Mouse (Mus musculus): Measurements from ENCODE around the gene Ptpro. TPM values are rescaled to one million over a fixed set of nuclear protein-coding genes. Genes with fewer than 3 reads are reported as not detected.

Gene Ptpro
- total RNA-seq, 2 experiments from 2014 or later, result 73.7 to 87.0 TPM

DNA sequence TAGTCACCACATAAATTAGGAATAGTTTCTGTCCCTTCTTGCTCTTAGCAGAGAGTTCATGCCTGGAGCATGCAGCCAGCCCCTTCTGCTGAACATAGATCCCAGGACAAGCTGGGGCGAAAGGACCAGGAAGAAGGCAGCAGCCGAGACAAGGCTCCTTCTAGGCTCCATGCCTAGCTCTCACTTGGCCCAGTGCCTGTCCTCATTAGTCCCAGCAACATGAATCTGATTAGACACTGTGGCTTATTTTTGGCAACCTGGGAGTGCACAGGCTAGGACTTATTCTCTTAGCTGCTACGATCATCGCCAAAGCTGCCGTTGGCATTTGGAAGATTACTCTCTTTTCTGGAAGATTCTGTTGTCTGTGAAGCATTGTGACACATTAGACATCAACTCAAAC is 112.6 kb downstream of the Ptpro start:
- peak; percentile 71 to 86 for DNase-seq (ENCODE audit: extremely low spot score in 1 of 2, low spot score in 2 of 2)
- intact Hi-C loops (cut with DNase I), result loop anchor here (10.0 kb wide), 1 partner anchor 110 kb away; the partner anchor contains the start of gene Ptpro

DNA sequence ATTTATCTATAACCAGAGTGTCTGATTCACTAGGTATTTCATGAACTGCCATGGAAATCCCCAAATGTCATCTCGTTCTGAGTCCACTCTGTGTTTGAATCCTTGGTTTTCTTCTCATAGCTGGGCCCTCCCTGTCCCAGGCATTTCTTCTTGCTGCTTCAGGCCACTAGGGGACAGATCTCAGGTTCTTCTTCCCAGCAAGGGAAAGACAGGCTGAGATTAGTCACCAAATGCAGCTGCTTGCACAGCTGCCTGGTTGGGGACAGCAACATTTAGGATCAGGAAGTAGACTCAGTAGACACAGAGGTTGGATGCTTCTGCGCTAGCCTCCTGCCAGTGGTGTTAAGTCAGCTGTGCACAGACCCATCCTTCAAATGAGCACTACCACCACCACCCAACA is 113.5 kb downstream of the Ptpro start:
- no peak for DNase-seq (ENCODE audit: extremely low spot score in 1 of 2, low spot score in 2 of 2)
- intact Hi-C loops (cut with DNase I), result loop anchor here (10.0 kb wide), 1 partner anchor 111 kb away; the partner anchor contains the start of gene Ptpro

- intact Hi-C loops (cut with DNase I), result no loop called here
- no peak for DNase-seq (ENCODE audit: extremely low spot score in 1 of 2, low spot score in 2 of 2)
Measured at GRCm38 (mm10) chr6:137370745-137371144, 118.6 kb downstream of the Ptpro start.

GRCm38 (mm10) chr6:137371455-137371854 is 119.3 kb downstream of the Ptpro start:
- intact Hi-C loops (cut with DNase I), result no loop called here
- no peak for DNase-seq (ENCODE audit: extremely low spot score in 1 of 2, low spot score in 2 of 2)

DNA sequence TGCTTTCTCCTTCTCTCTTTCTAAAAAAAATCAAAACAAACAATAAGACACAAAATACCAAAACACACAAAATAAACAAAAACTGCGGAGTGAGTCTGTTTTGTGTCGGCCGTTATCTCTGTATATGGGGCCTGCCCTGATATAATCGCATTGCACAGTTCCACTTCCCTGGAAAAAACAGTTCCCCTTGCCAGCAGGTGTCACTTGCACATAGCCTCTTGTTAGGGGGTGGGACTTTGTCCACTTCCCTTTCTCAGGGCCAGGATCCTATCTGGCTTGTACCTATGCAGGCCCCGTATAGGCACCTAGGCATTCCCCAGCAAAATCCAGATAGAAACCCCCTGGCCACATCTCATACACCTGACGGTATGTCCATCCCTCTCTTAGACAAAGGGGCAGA is 121.8 kb downstream of the Ptpro start:
- DNase-seq (ENCODE audit: extremely low spot score in 1 of 2, low spot score in 2 of 2), result no peak
- intact Hi-C loops (cut with DNase I), result no loop called here

GRCm38 (mm10) chr6:137382546-137382945 is 130.4 kb downstream of the Ptpro start:
- DNase-seq (ENCODE audit: extremely low spot score in 1 of 2, low spot score in 2 of 2), result no peak
- intact Hi-C loops (cut with DNase I), result no loop called here

DNA sequence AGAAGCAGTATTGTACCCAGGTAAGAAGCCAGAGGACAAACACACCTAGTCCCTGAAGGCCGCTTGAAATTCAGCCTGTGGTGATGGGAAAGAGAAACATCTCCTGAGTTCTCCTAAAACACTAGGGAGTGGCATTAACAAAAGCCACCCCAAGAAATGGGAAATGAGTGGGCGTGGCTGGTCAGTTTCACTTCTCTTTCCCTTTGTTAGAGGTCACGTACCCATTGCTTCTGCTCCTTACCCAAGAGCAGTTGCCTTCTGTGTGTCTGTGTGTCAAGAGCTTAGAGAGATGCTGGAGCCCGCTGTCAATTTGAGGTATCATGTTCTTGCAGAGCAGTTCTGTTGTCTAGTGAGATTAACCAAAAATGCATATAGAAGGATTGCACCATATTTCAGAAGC is 134.2 kb downstream of the Ptpro start:
- DNase-seq (ENCODE audit: extremely low spot score in 1 of 2, low spot score in 2 of 2), result no peak
- intact Hi-C loops (cut with DNase I), result no loop called here

GRCm38 (mm10) chr6:137386935-137387334 is 134.8 kb downstream of the Ptpro start:
- intact Hi-C loops (cut with DNase I), result no loop called here
- DNase-seq (ENCODE audit: extremely low spot score in 1 of 2, low spot score in 2 of 2), result no peak

DNA sequence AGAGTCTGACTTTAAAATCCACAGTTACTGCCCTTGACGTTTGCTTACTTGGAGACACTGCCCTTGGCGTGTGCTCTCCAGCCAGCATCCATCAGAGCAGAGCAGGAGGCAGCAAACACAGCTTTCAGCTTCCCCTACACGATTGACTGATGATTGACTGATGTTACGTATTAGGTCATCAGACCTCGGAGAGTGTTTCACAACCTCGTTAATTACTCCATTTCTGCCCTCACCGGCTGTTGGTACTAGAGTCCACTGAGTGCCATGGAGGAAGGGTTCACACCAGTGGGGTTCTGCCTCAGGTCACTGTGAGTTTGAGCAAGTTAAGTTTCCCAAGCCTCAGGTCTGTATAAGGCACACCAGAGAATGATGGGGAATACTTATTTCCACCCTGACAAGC is 143.0 kb downstream of the Ptpro start:
- DNase-seq (ENCODE audit: extremely low spot score in 1 of 2, low spot score in 2 of 2), result no peak
- intact Hi-C loops (cut with DNase I), result no loop called here

- intact Hi-C loops (cut with DNase I), result loop anchor here (2.0 kb wide), 1 partner anchor 189 kb away; no protein-coding TSS in a partner anchor
- no peak for DNase-seq (ENCODE audit: extremely low spot score in 1 of 2, low spot score in 2 of 2)
Measured at GRCm38 (mm10) chr6:137396106-137396793, 144.1 kb downstream of the Ptpro start.

DNA sequence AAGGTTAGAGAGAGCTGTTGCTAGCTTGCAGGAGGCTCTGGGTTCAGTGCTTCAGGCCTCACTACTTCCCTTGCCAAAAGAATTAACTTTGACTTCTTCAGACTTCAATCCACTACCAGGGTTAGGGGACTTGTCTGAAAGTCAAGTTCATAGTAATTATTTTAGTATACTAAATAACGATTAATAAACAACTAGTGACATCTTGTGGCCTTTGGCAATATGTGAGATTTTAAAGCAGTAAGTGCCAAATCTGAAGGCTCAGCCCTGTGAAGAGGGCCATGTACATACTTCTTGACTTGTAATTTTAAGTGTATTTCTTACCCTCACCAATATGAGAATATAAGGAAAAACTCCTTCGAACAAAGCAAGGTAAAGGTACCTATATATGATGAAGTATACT is 145.2 kb downstream of the Ptpro start:
- intact Hi-C loops (cut with DNase I), result loop anchor here (2.0 kb wide), 1 partner anchor 191 kb away; no protein-coding TSS in a partner anchor
- no peak for DNase-seq (ENCODE audit: extremely low spot score in 1 of 2, low spot score in 2 of 2)

- intact Hi-C loops (cut with DNase I), result no loop called here
- DNase-seq (ENCODE audit: extremely low spot score in 1 of 2, low spot score in 2 of 2), result no peak
Measured at GRCm38 (mm10) chr6:137404196-137404595, 152.1 kb downstream of the Ptpro start.

- intact Hi-C loops (cut with DNase I), result no loop called here
Measured at GRCm38 (mm10) chr6:137405690-137406089, 153.6 kb downstream of the Ptpro start.

DNA sequence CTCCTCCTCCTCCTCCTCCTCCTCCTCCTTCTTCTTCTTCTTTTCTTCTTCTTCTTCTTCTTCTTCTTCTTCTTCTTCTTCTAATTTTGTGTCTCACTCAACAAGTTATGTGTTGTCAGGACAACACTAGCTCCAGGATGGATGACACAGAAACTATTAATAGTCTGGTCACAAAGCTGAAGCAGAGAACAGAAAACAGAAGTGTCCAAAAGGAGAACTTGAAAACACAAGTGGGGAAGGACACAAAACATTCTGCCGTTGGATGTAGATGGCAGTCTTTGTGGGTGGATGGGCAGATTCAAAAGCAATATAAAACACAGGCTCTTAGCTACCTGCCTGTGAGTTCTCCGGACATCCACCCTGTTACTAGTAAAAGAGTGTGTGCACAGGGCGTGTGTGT is 158.4 kb downstream of the Ptpro start:
- intact Hi-C loops (cut with DNase I), result no loop called here
- DNase-seq (ENCODE audit: extremely low spot score in 1 of 2, low spot score in 2 of 2), result no peak

More at GRCm38 (mm10) chr6:137405690-137406089, 153.6 kb downstream of the Ptpro start:
- no peak for DNase-seq (ENCODE audit: extremely low spot score in 1 of 2, low spot score in 2 of 2)

- intact Hi-C loops (cut with DNase I), result no loop called here
- no peak for DNase-seq (ENCODE audit: extremely low spot score in 1 of 2, low spot score in 2 of 2)
Measured at GRCm38 (mm10) chr6:137411901-137412378, 159.8 kb downstream of the Ptpro start.

GRCm38 (mm10) chr6:137413045-137413444 is 160.9 kb downstream of the Ptpro start:
- no peak for DNase-seq (ENCODE audit: extremely low spot score in 1 of 2, low spot score in 2 of 2)
- intact Hi-C loops (cut with DNase I), result no loop called here

DNA sequence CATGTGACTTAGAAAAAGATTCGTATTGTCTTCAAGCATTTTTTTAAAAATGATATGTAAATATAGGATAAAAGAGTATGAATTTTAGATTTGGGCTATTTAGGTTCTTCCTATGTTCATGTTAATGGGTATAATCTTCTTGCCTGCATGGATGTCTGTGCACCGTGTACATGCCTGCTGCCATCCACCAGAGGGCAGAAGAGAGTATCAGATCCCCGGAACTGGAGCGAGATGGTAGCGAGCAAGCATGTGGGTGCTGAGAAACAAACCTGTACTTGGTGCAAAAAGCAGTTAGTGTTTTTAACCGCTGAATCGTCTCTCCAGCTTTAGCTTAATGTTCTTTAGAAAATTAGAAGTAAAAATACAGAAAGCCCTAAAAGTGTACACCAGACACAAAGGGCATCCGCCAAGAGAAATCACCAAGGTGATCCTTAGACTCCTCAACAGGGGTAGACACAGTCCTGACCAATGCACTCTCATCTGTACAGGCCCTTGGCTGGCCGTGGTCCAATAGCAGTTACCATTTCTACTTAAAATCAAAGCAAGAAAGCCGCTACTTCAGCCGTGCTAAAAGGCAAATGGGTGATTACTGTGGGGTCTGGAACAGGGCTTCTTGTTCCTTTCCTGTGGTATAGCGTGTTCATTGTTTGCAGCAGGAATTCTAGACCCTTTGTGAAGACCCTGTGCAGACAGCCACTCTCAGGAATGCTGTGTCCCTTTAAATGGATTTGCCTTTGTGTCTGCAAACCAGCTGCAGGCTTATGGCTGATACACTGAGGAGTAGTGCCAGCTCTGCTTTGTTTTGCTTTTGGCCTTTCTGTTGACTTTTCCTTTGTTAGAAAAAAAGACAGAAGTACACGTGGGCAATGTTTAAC is 162.6 kb downstream of the Ptpro start:
- intact Hi-C loops (cut with DNase I), result no loop called here
- peak in 1 of 2 experiments; percentile 45 for DNase-seq (ENCODE audit: extremely low spot score in 1 of 2, low spot score in 2 of 2)

DNA sequence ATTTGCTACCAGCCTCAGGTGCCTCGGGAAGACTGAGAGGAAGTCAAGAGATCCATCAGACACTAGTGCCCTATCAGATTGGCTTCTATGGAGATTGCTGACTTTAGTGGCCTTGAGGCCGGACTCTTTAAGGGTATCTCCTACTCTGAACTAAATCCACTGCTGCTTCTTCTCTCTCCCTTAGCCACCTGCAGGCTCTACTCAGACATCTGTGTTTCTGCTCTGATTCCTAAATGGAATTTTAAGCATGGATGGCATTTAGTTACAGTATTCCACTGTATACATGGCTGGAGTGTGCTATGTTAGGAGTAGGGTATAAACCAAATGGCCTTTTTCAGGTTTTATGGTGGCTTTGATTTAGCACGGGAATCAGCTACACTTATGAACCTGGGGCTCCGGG is 170.7 kb downstream of the Ptpro start:
- DNase-seq (ENCODE audit: extremely low spot score in 1 of 2, low spot score in 2 of 2), result no peak
- intact Hi-C loops (cut with DNase I), result no loop called here

GRCm38 (mm10) chr6:137423830-137424229 is 171.7 kb downstream of the Ptpro start:
- intact Hi-C loops (cut with DNase I), result no loop called here
- no peak for DNase-seq (ENCODE audit: extremely low spot score in 1 of 2, low spot score in 2 of 2)
